Mouse (Mus musculus): Measurements from ENCODE around the gene Map4. TPM values are rescaled to one million over a fixed set of nuclear protein-coding genes. Genes with fewer than 3 reads are reported as not detected.

The Map4 gene
- polyA plus RNA-seq, 1 experiment from 2014 or later, result 90.6 TPM

DNA sequence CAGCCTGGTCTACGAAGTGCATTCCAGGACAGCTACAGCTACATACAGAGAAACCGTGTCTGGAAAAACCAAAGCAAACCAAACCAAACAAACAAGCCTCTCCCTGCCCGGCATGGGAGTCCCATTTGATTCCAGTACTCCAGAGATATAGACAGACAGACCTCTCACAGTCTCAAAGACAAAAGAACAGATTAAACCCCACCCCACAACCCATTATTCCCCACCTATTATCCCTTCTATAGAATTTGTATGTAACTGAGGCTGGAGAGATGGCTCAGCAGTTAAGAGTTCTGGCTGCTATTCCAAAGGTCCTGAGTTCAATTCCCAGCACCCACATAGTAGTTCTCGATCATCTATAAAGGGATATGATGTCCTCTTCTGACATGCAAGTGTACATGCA is 21.3 kb upstream of the Map4 start:
- no peak for DNase-seq (ENCODE audit: low spot score)
- ATAC-seq, result no peak
- no peaks in the 10 kb centered on the region for H3K4me1 ChIP-seq (ENCODE audit: control insufficient read depth, insufficient read depth, low read length)
- no peak overlapping the region for H3K27ac ChIP-seq (ENCODE audit: low read depth, low read length)
- H3K4me3 ChIP-seq (ENCODE audit: low read depth, low read length), result no peak overlapping the region
- no peaks in the 10 kb centered on the region for H3K9me3 ChIP-seq (replicated peaks; ENCODE audit: control insufficient read depth, low read length)
- 86% methylated on average over 4 of the region's 4 CpGs for WGBS
- no peaks in the 10 kb centered on the region for H3K36me3 ChIP-seq (ENCODE audit: control insufficient read depth, insufficient read depth, low read length)
- H3K27me3 ChIP-seq (replicated peaks; ENCODE audit: control insufficient read depth, insufficient read depth, low read length), result no peaks in the 10 kb centered on the region
- H3K4me2 ChIP-seq (ENCODE audit: low read length), result no peak overlapping the region
- H3K9ac ChIP-seq (ENCODE audit: low read length), result no peak overlapping the region

DNA sequence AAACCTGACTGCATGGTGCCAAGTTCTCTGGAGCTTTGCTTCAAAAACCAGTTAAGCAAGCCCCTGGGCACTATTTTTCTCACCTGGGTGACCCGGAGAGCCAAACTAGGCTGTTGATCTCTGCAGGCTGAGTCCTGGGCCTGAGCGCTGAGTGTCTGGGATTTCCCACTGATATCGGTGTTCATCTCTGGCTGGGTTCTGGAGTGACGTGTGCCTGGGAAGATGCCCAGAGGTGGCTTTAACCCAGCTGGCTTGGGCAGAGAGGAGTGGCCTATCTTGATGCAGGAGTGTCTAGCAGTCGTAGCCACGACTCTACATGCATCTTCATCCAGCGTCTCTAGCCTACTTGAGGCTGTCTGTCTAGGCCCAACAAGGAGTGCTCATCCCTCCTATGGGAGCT is 19.5 kb upstream of the Map4 start:
- Histone ChIP-seq H3K4me3 (ENCODE audit: low read depth, low read length) (no peak overlapping the region), H3K9me3 (replicated peaks; ENCODE audit: control insufficient read depth, low read length) (no peaks in the 10 kb centered on the region), H3K4me1 (ENCODE audit: control insufficient read depth, insufficient read depth, low read length) (no peaks in the 10 kb centered on the region), H3K27ac (ENCODE audit: low read depth, low read length) (no peak overlapping the region), H3K36me3 (ENCODE audit: control insufficient read depth, insufficient read depth, low read length) (no peaks in the 10 kb centered on the region), H3K27me3 (replicated peaks; ENCODE audit: control insufficient read depth, insufficient read depth, low read length) (no peaks in the 10 kb centered on the region), H3K9ac (ENCODE audit: low read length) (no peak overlapping the region), H3K4me2 (ENCODE audit: low read length) (no peak overlapping the region)
- DNase-seq (ENCODE audit: low spot score) (no peak), ATAC-seq (no peak)
- 83% methylated on average over 7 of the region's 7 CpGs for WGBS

DNA sequence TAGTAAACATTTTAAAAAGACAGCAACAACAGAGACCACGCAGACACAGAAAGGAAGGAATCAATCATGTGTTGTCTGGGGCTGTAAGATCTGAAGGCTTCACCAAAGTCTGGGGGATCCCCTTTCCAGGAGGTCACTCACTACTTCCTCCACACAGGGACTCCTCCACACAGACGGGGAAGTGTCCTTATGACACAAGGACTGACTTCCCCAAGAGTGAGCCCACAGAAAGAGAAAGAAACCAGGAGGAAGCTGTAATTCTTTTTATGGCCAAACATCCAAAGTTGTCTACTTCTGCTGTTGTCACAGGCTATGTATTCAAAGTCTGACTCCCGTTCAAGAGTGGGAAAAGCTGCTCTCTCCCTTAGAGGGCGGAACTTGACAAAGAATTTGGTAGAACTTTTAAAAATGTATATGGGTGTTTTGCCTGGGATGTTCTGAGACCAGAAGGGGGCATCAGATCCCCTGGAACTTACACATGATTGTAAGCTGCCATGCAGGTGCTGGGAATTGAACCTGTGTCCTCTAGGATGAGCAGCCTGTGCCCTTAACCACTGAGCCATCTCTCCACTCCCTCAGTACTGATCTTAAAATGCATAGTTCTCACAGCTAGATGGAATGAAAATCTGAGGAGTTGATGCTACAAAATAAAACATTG is 16.9 kb upstream of the Map4 start:
- H3K4me2 ChIP-seq (ENCODE audit: low read length), result no peak overlapping the region
- no peak overlapping the region for H3K9ac ChIP-seq (ENCODE audit: low read length)
- 81% methylated on average over 4 of the region's 4 CpGs for WGBS
- no peaks in the 10 kb centered on the region for H3K27me3 ChIP-seq (replicated peaks; ENCODE audit: control insufficient read depth, insufficient read depth, low read length)
- ATAC-seq (no peak), DNase-seq (ENCODE audit: low spot score) (no peak)
- H3K4me3 ChIP-seq (ENCODE audit: low read depth, low read length), result no peak overlapping the region
- no peak overlapping the region for H3K27ac ChIP-seq (ENCODE audit: low read depth, low read length)
- H3K36me3 ChIP-seq (ENCODE audit: control insufficient read depth, insufficient read depth, low read length), result no peaks in the 10 kb centered on the region
- no peaks in the 10 kb centered on the region for H3K9me3 ChIP-seq (replicated peaks; ENCODE audit: control insufficient read depth, low read length)
- H3K4me1 ChIP-seq (ENCODE audit: control insufficient read depth, insufficient read depth, low read length), result no peaks in the 10 kb centered on the region

DNA sequence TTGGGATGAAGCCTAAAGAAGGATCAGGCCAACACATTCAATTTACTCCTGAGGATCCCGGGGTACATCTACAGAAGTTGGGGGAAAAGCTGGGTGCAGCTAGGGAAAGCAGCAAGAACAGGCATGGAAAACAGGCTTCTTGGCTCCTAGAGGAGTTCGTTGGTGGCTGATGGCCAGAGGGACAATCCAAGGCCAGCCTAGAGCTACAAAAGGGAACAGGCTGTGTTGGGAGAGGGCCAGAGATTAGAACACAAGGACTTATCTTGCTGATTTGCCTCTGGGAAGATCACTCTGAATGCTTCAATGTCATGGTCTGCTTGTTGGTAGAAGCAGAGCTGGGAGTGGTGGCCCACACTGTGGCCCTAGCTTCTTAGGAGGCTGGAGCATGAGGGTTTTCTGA is 13.3 kb upstream of the Map4 start:
- no peaks in the 10 kb centered on the region for H3K27me3 ChIP-seq (replicated peaks; ENCODE audit: control insufficient read depth, insufficient read depth, low read length)
- no peaks in the 10 kb centered on the region for H3K36me3 ChIP-seq (ENCODE audit: control insufficient read depth, insufficient read depth, low read length)
- DNase-seq (ENCODE audit: low spot score), result no peak
- WGBS, result 88% methylated on average over 2 of the region's 2 CpGs
- ATAC-seq, result no peak
- H3K27ac ChIP-seq (ENCODE audit: low read depth, low read length), result no peak overlapping the region
- no peak overlapping the region for H3K4me2 ChIP-seq (ENCODE audit: low read length)
- no peaks in the 10 kb centered on the region for H3K9me3 ChIP-seq (replicated peaks; ENCODE audit: control insufficient read depth, low read length)
- no peak overlapping the region for H3K4me3 ChIP-seq (ENCODE audit: low read depth, low read length)
- no peaks in the 10 kb centered on the region for H3K4me1 ChIP-seq (ENCODE audit: control insufficient read depth, insufficient read depth, low read length)
- no peak overlapping the region for H3K9ac ChIP-seq (ENCODE audit: low read length)

GRCm38 (mm10) chr9:109929131-109929530 is 2.1 kb upstream of the Map4 start:
- over 99% methylated on average over 3 of the region's 3 CpGs for WGBS
- Histone ChIP-seq H3K9ac (ENCODE audit: low read length) (no peak overlapping the region), H3K4me2 (ENCODE audit: low read length) (no peak overlapping the region), H3K4me3 (ENCODE audit: low read depth, low read length) (no peak overlapping the region), H3K4me1 (ENCODE audit: control insufficient read depth, insufficient read depth, low read length) (no peaks in the 10 kb centered on the region), H3K9me3 (replicated peaks; ENCODE audit: control insufficient read depth, low read length) (no peaks in the 10 kb centered on the region), H3K27me3 (replicated peaks; ENCODE audit: control insufficient read depth, insufficient read depth, low read length) (no peaks in the 10 kb centered on the region), H3K27ac (ENCODE audit: low read depth, low read length) (no peak overlapping the region), H3K36me3 (ENCODE audit: control insufficient read depth, insufficient read depth, low read length) (no peaks in the 10 kb centered on the region)
- DNase-seq (ENCODE audit: low spot score) (no peak), ATAC-seq (no peak)

GRCm38 (mm10) chr9:109930063-109930462 is 1.2 kb upstream of the Map4 start:
- 91% methylated on average over 5 of the region's 5 CpGs for WGBS
- Histone ChIP-seq H3K9ac (ENCODE audit: low read length) (no peak overlapping the region), H3K4me1 (ENCODE audit: control insufficient read depth, insufficient read depth, low read length) (no peaks in the 10 kb centered on the region), H3K4me2 (ENCODE audit: low read length) (no peak overlapping the region), H3K9me3 (replicated peaks; ENCODE audit: control insufficient read depth, low read length) (no peaks in the 10 kb centered on the region), H3K4me3 (ENCODE audit: low read depth, low read length) (no peak overlapping the region), H3K27me3 (replicated peaks; ENCODE audit: control insufficient read depth, insufficient read depth, low read length) (no peaks in the 10 kb centered on the region), H3K27ac (ENCODE audit: low read depth, low read length) (no peak overlapping the region), H3K36me3 (ENCODE audit: control insufficient read depth, insufficient read depth, low read length) (no peaks in the 10 kb centered on the region)
- ATAC-seq (no peak), DNase-seq (ENCODE audit: low spot score) (no peak)

- peak overlapping the region; percentile 86 for H3K4me3 ChIP-seq (ENCODE audit: low read depth, low read length)
- 76% methylated on average over 6 of the region's 6 CpGs for WGBS
- H3K27ac ChIP-seq (ENCODE audit: low read depth, low read length), result peak overlapping the region; percentile 96; the same call in 1 of the 2 replicates
- no peaks in the 10 kb centered on the region for H3K36me3 ChIP-seq (ENCODE audit: control insufficient read depth, insufficient read depth, low read length)
- H3K4me1 ChIP-seq (ENCODE audit: control insufficient read depth, insufficient read depth, low read length), result no peaks in the 10 kb centered on the region
- no peaks in the 10 kb centered on the region for H3K27me3 ChIP-seq (replicated peaks; ENCODE audit: control insufficient read depth, insufficient read depth, low read length)
- DNase-seq (ENCODE audit: low spot score), result no peak
- H3K9me3 ChIP-seq (replicated peaks; ENCODE audit: control insufficient read depth, low read length), result no peaks in the 10 kb centered on the region
- H3K4me2 ChIP-seq (ENCODE audit: low read length), result peak overlapping the region; percentile 79
- no peak for ATAC-seq
- peak overlapping the region; percentile 88; the same call in 1 of the 2 replicates for H3K9ac ChIP-seq (ENCODE audit: low read length)
These were observed 508 bp upstream of the Map4 start for GRCm38 (mm10) chr9:109930752-109931151.

DNA sequence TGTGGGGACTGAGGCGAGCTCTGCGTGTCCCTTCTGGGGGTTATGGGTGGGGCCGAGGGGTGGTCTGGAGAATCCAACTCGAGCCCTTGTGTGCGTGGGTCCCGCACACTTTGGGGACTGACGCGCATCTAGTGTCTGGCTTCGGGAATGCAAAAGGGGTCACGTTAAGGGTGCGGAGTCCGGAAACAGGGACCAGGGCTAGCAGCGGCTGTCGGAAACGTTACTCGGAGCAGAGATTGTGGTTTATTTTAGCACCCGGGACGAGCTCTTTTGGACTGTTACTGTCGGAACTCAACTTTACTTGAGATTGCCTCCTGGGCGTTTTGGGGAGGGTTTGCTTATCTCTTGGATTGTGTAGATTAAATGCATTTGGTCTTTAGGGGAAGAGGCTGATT is 1.1 kb downstream of the Map4 start:
- H3K4me3 ChIP-seq (ENCODE audit: low read depth, low read length), result peak overlapping the region; percentile 86
- no peak for ATAC-seq
- under 1% methylated on average over 20 of the region's 20 CpGs for WGBS
- peak; percentile 37 for DNase-seq (ENCODE audit: low spot score)
- H3K27me3 ChIP-seq (replicated peaks; ENCODE audit: control insufficient read depth, insufficient read depth, low read length), result no peaks in the 10 kb centered on the region
- H3K4me2 ChIP-seq (ENCODE audit: low read length), result peak overlapping the region; percentile 79
- H3K9ac ChIP-seq (ENCODE audit: low read length), result peak overlapping the region; percentile 88
- H3K27ac ChIP-seq (ENCODE audit: low read depth, low read length), result peak overlapping the region; percentile 96
- H3K9me3 ChIP-seq (replicated peaks; ENCODE audit: control insufficient read depth, low read length), result no peaks in the 10 kb centered on the region
- H3K4me1 ChIP-seq (ENCODE audit: control insufficient read depth, insufficient read depth, low read length), result no peaks in the 10 kb centered on the region
- no peaks in the 10 kb centered on the region for H3K36me3 ChIP-seq (ENCODE audit: control insufficient read depth, insufficient read depth, low read length)

DNA sequence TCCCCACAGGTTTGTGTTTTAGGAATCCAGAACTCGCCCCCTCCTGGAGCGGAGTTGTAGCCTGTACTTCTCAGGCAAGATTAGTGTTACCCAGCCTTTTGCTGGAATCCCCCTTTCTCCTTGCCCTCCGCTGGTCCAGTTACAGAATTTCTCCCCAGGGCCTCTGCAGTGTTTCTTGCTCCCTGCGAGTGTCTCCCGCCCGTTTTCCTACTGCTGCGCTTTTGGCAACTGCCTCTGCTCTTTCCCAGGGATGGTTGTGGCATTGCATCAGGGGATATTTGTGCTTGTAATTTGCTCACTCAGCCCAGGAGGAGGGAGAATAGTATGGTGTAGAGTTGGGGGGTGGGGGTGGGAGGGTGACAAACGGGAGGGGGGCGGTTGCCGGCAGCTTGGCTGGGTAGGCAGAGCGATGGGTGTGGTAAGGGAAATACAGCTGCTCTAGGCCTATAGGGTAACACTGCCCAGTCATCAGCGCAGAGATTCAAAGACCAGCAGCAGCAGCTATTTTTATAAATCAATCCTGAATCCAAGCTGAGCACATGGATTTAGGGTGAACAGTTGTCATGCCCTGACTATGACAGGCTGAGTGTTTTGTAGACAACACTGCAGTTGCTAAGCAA is 1.6 kb downstream of the Map4 start:
- Histone ChIP-seq H3K36me3 (ENCODE audit: control insufficient read depth, insufficient read depth, low read length) (no peaks in the 10 kb centered on the region), H3K27me3 (replicated peaks; ENCODE audit: control insufficient read depth, insufficient read depth, low read length) (no peaks in the 10 kb centered on the region), H3K27ac (ENCODE audit: low read depth, low read length) (peak overlapping the region; percentile 96), H3K9ac (ENCODE audit: low read length) (peak overlapping the region; percentile 88), H3K4me3 (ENCODE audit: low read depth, low read length) (peak overlapping the region; percentile 86), H3K4me1 (ENCODE audit: control insufficient read depth, insufficient read depth, low read length) (no peaks in the 10 kb centered on the region), H3K4me2 (ENCODE audit: low read length) (peak overlapping the region; percentile 79), H3K9me3 (replicated peaks; ENCODE audit: control insufficient read depth, low read length) (no peaks in the 10 kb centered on the region)
- peak; percentile 71 for DNase-seq (ENCODE audit: low spot score)
- ATAC-seq, result no peak
- 3% methylated on average over 12 of the region's 12 CpGs for WGBS
